ENCODE assay signal across 11 mouse cellular contexts in genomic region chr13:83726346-83726975, GRCm38 (mm10).
DNase-seq lines count a peak whose midpoint lies in the region; ATAC-seq and TF ChIP-seq lines count a peak whose summit lies in the region.
"Had no signal": no experiment of that assay in that cellular context is flagged by ENCODE, and none has a peak within 500 bp of the region (broad histone marks: within the 10 kb centered on the region; RNA-seq: fewer than 3 reads in every experiment).

No protein-coding gene starts in this region.

- no peak for ATAC-seq in heart, embryonic 11.5 days (replicated peaks; ENCODE audit: insufficient number of reproducible peaks, low FRiP score, low TSS enrichment)
- no peak for ATAC-seq in stomach, embryonic 14.5 days (ENCODE audit: insufficient number of reproducible peaks, insufficient read depth, low FRiP score, low read depth)
- ATAC-seq in stomach, postnatal 0 days (ENCODE audit: low FRiP score, low TSS enrichment), result no peak
- ATAC-seq in limb, embryonic 11.5 days (ENCODE audit: insufficient number of reproducible peaks, low FRiP score, low TSS enrichment, low read depth), result no peak
- ATAC-seq in liver, postnatal 0 days, result no peak

- DNase-seq in heart, adult 9 months (ENCODE audit: low spot score in 2 of 2), result no peak
- DNase-seq in stomach, postnatal 0 days (ENCODE audit: low spot score), result no peak
- peak; percentile 21 for DNase-seq in limb, embryonic 11.5 days (ENCODE audit: low spot score)
- DNase-seq in adrenal gland, adult 2 months, result no peak
- DNase-seq in liver, postnatal 0 days, result no peak
- no peak for DNase-seq in adrenal gland, postnatal 14 days
- DNase-seq: adrenal gland, adult 8-10 months; spleen, adult 18-20 months had no signal

- 4% methylated on average over 13 of the region's 13 CpGs for WGBS in heart, embryonic 11.5 days (ENCODE audit: insufficient replicate concordance)
- 5% methylated on average over 13 of the region's 13 CpGs for WGBS in stomach, embryonic 14.5 days
- WGBS in stomach, postnatal 0 days, result 10% methylated on average over 13 of the region's 13 CpGs
- whole genome bisulfite sequencing in limb, embryonic 11.5 days, result 3% methylated on average over 13 of the region's 13 CpGs
- 7% methylated on average over 13 of the region's 13 CpGs for WGBS in liver, postnatal 0 days (ENCODE audit: insufficient replicate concordance)

- no peak overlapping the region for H3K27ac ChIP-seq in heart, embryonic 11.5 days (ENCODE audit: low read depth, low read length)
- H3K27ac ChIP-seq in stomach, embryonic 14.5 days (ENCODE audit: low read length), result no peak overlapping the region
- H3K27ac ChIP-seq in stomach, postnatal 0 days (replicated peaks), result no peak overlapping the region
- H3K27ac ChIP-seq in limb, embryonic 11.5 days (replicated peaks; ENCODE audit: low read depth, low read length), result no peak overlapping the region
- no peak overlapping the region for H3K27ac ChIP-seq in liver, postnatal 0 days (ENCODE audit: low read depth)

- peak overlapping the region; percentile 51 for H3K4me2 ChIP-seq in heart, embryonic 11.5 days
- H3K4me2 ChIP-seq in stomach, embryonic 14.5 days (replicated peaks; ENCODE audit: low read depth, low read length), result no peak overlapping the region
- no peak overlapping the region for H3K4me2 ChIP-seq in stomach, postnatal 0 days (replicated peaks; ENCODE audit: low read depth)
- peak overlapping the region; percentile 28; the same call in 1 of the 2 replicates for H3K4me2 ChIP-seq in limb, embryonic 11.5 days (ENCODE audit: low read depth, severe bottlenecking)
- H3K4me2 ChIP-seq in liver, postnatal 0 days (ENCODE audit: low read depth, low read length), result no peak overlapping the region

- H3K4me3 ChIP-seq in heart, embryonic 11.5 days (ENCODE audit: low read depth, low read length), result no peak overlapping the region; the same call in 1 of the 2 replicates
- H3K4me3 ChIP-seq in stomach, embryonic 14.5 days (ENCODE audit: low read depth, low read length), result peak overlapping the region; percentile 1; the same call in 1 of the 2 replicates
- no peak overlapping the region for H3K4me3 ChIP-seq in stomach, postnatal 0 days (ENCODE audit: low read depth, low read length)
- H3K4me3 ChIP-seq in limb, embryonic 11.5 days (ENCODE audit: low read depth, low read length), result no peak overlapping the region
- H3K4me3 ChIP-seq in liver, postnatal 0 days (ENCODE audit: low read depth, low read length), result no peak overlapping the region

- no peaks in the 10 kb centered on the region for H3K36me3 ChIP-seq in heart, embryonic 11.5 days (ENCODE audit: control insufficient read depth, insufficient read depth, low read length)
- no peaks in the 10 kb centered on the region for H3K36me3 ChIP-seq in stomach, embryonic 14.5 days (ENCODE audit: control insufficient read depth, insufficient read depth, low read length)
- no peaks in the 10 kb centered on the region for H3K36me3 ChIP-seq in stomach, postnatal 0 days (ENCODE audit: control insufficient read depth, insufficient read depth, low read length)
- H3K36me3 ChIP-seq in limb, embryonic 11.5 days (ENCODE audit: control insufficient read depth, insufficient read depth, low read length), result no peaks in the 10 kb centered on the region
- no peaks in the 10 kb centered on the region for H3K36me3 ChIP-seq in liver, postnatal 0 days (replicated peaks; ENCODE audit: insufficient read depth, low read length)

- no peaks in the 10 kb centered on the region for H3K9me3 ChIP-seq in heart, embryonic 11.5 days (replicated peaks; ENCODE audit: control insufficient read depth, low read length)
- no peaks in the 10 kb centered on the region for H3K9me3 ChIP-seq in stomach, embryonic 14.5 days (ENCODE audit: control insufficient read depth, low read depth, low read length)
- no peaks in the 10 kb centered on the region for H3K9me3 ChIP-seq in stomach, postnatal 0 days (ENCODE audit: control insufficient read depth, low read length)
- no peaks in the 10 kb centered on the region for H3K9me3 ChIP-seq in limb, embryonic 11.5 days (ENCODE audit: control insufficient read depth, low read length)
- no peaks in the 10 kb centered on the region for H3K9me3 ChIP-seq in liver, postnatal 0 days (ENCODE audit: low read length)
- H3K9me3 ChIP-seq: megakaryocyte, embryonic 14.5 days had no signal

- H3K9ac ChIP-seq in heart, embryonic 11.5 days (ENCODE audit: low read depth, low read length), result no peak overlapping the region
- H3K9ac ChIP-seq in stomach, embryonic 14.5 days (replicated peaks; ENCODE audit: low read depth, low read length), result no peak overlapping the region
- no peak overlapping the region for H3K9ac ChIP-seq in stomach, postnatal 0 days (ENCODE audit: low read length)
- no peak overlapping the region for H3K9ac ChIP-seq in limb, embryonic 11.5 days (ENCODE audit: low read length)
- no peak overlapping the region for H3K9ac ChIP-seq in liver, postnatal 0 days (replicated peaks)

- TF ChIP-seq CTCF in stomach, postnatal 0 days (IDR thresholded peaks at IDR 0.05; ENCODE audit: low read depth), result no peak
- TF ChIP-seq CTCF in liver, postnatal 0 days (IDR thresholded peaks at IDR 0.05; ENCODE audit: low read depth), result no peak

- TF ChIP-seq EP300 in stomach, postnatal 0 days (optimal IDR thresholded peaks at IDR 0.05), result no peak
- no peak for TF ChIP-seq EP300 in liver, postnatal 0 days (IDR thresholded peaks at IDR 0.05; ENCODE audit: low read depth)

- H3K27me3 ChIP-seq in heart, embryonic 11.5 days (ENCODE audit: control insufficient read depth, insufficient read depth, low read length), result peaks cover 77% of the 10 kb centered on the region
- H3K27me3 ChIP-seq in stomach, embryonic 14.5 days (ENCODE audit: control insufficient read depth, insufficient read depth, low read length), result peaks cover 61% of the 10 kb centered on the region
- H3K27me3 ChIP-seq in stomach, postnatal 0 days (ENCODE audit: control insufficient read depth, insufficient read depth, low read length), result peaks cover 32% of the 10 kb centered on the region
- H3K27me3 ChIP-seq in limb, embryonic 11.5 days (ENCODE audit: control insufficient read depth, insufficient read depth, low read length), result peaks cover 66% of the 10 kb centered on the region
- peaks cover 97% of the 10 kb centered on the region for H3K27me3 ChIP-seq in liver, postnatal 0 days (ENCODE audit: insufficient read depth, low read length)

- peaks cover 5% of the 10 kb centered on the region for H3K4me1 ChIP-seq in heart, embryonic 11.5 days (ENCODE audit: control insufficient read depth, insufficient read depth, low read length)
- no peaks in the 10 kb centered on the region for H3K4me1 ChIP-seq in stomach, embryonic 14.5 days (ENCODE audit: control insufficient read depth, insufficient read depth, low read length)
- no peaks in the 10 kb centered on the region for H3K4me1 ChIP-seq in stomach, postnatal 0 days (replicated peaks; ENCODE audit: control insufficient read depth, insufficient read depth)
- H3K4me1 ChIP-seq in limb, embryonic 11.5 days (ENCODE audit: control insufficient read depth, insufficient read depth, low read length), result 0 out of 2 replicates have a peak, but pooled peaks cover 5% of the 10 kb centered on the region
- peaks cover 16% of the 10 kb centered on the region; the same call in 1 of the 2 replicates for H3K4me1 ChIP-seq in liver, postnatal 0 days (ENCODE audit: insufficient read depth)

Comparison
In these comparisons a context has a peak if more than half of its experiments do, and no peak if none do; other contexts are left out.
1. H3K4me2 ChIP-seq: peak in heart, embryonic 11.5 days (single experiment) and limb, embryonic 11.5 days (single experiment); none in stomach, embryonic 14.5 days (single experiment), stomach, postnatal 0 days (single experiment) and liver, postnatal 0 days (single experiment).